Mouse (Mus musculus) CD4-positive helper T cell, adult 2 months (primary cell): ENCODE data around the gene Neto2.

ENCODE experiments used
- DNase-seq: peaks from one replicate; pipeline ENCODE4 v3.0.0-alpha.2; 2012; ENCODE audit warnings: low read depth, missing footprints, low spot score

Neto2 gene

GRCm38 (mm10) chr8:85602737-85603136 is 98.0 kb downstream of the Neto2 start:
- DNase-seq, result no peak

- DNase-seq, result no peak
Observed at GRCm38 (mm10) chr8:85601741-85602140, 99.0 kb downstream of the Neto2 start.

- DNase-seq, result no peak
Observed at GRCm38 (mm10) chr8:85597413-85598191, 103.1 kb downstream of the Neto2 start.

GRCm38 (mm10) chr8:85595391-85595790 is 105.3 kb downstream of the Neto2 start:
- DNase-seq, result no peak

GRCm38 (mm10) chr8:85594983-85595382 is 105.7 kb downstream of the Neto2 start:
- no peak for DNase-seq

- no peak for DNase-seq
Observed at GRCm38 (mm10) chr8:85593324-85593723, 107.4 kb downstream of the Neto2 start.

- no peak for DNase-seq
Observed at GRCm38 (mm10) chr8:85591532-85591931, 109.2 kb downstream of the Neto2 start.

GRCm38 (mm10) chr8:85590258-85590657 is 110.5 kb downstream of the Neto2 start:
- no peak for DNase-seq

GRCm38 (mm10) chr8:85588596-85588995 is 112.1 kb downstream of the Neto2 start:
- DNase-seq, result no peak
